Mouse (Mus musculus) thymus, adult 2 months (tissue): ENCODE measurements around the gene Map3k4. TPM values are rescaled to one million over a fixed set of nuclear protein-coding genes. Genes with fewer than 3 reads are reported as not detected.

ENCODE experiments used
- DNase-seq: peaks from one replicate; pipeline ENCODE4 v3.0.0; 2021
- H3K27ac ChIP-seq: fragments of 200-500 bp; 2 replicates; pipeline ENCODE4 v1.5.1; 2012; ENCODE audit warnings: low read length, control low read depth; ENCODE audit not compliant: control insufficient read depth, insufficient read depth
- H3K27me3 ChIP-seq: fragments of 200-500 bp; 2 replicates; pipeline ENCODE4 v1.6.1; 2012; ENCODE audit warnings: mild to moderate bottlenecking, low read length, moderate library complexity, mixed read lengths; ENCODE audit not compliant: control insufficient read depth, insufficient read depth
- H3K36me3 ChIP-seq: fragments of 200-500 bp; 2 replicates; pipeline ENCODE4 v1.6.1; 2012; ENCODE audit warnings: mild to moderate bottlenecking, low read length, moderate library complexity; ENCODE audit not compliant: control insufficient read depth, insufficient read depth
- H3K4me1 ChIP-seq: fragments of 200-500 bp; replicated peaks from 2 replicates; pipeline ENCODE4 v1.6.1; 2012; ENCODE audit warnings: low read length; ENCODE audit not compliant: control insufficient read depth, insufficient read depth
- H3K4me3 ChIP-seq: fragments of 200-500 bp; 2 replicates; pipeline ENCODE4 v1.5.1; 2012; ENCODE audit warnings: mild to moderate bottlenecking, low read length, control low read depth, moderate library complexity; ENCODE audit not compliant: control insufficient read depth, insufficient read depth
- CTCF ChIP-seq: fragments of 200-500 bp; IDR thresholded peaks from 2 replicates; pipeline ENCODE4 v1.5.1; 2012; ENCODE audit warnings: mild to moderate bottlenecking, control low read depth, low read length, moderate library complexity, borderline replicate concordance; ENCODE audit not compliant: control insufficient read depth, poor library complexity, insufficient read depth; ENCODE audit errors: extremely low read depth
- POLR2A ChIP-seq: fragments of 200-500 bp; IDR thresholded peaks from 2 replicates; pipeline ENCODE4 v1.6.1; 2012; ENCODE audit warnings: mild to moderate bottlenecking, low read length, control low read depth, moderate library complexity; ENCODE audit not compliant: control insufficient read depth, poor library complexity, insufficient read depth; ENCODE audit errors: extremely low read depth
- WGBS: fragments of 180-500 bp; shearing (Covaris S2); methylation state at CpG from one replicate; pipeline ENCODE4 v1.1.7; 2018; 5-methylcytosine and 5-hydroxymethylcytosine counted together
- polyA plus RNA-seq: library from polyadenylated mRNA; depleted of rRNA; stranded (reverse); fragments of >200 nt; gene quantifications from 2 replicates; pipeline ENCODE4 v1.2.3, GENCODE M21; 2012

The Map3k4 gene
- polyA plus RNA-seq, 1 experiment: 27.7 TPM

GRCm38 (mm10) chr17:12223682-12224081 lies 94.9 kb downstream of the Map3k4 start:
- no peaks in the 10 kb centered on the region for H3K27me3 ChIP-seq
- no peak overlapping the region for H3K27ac ChIP-seq
- H3K4me1 ChIP-seq: no peaks in the 10 kb centered on the region
- TF ChIP-seq POLR2A: no peak
- TF ChIP-seq CTCF: no peak
- H3K36me3 ChIP-seq: no peaks in the 10 kb centered on the region
- WGBS: 92% methylated on average over 5 of the region's 5 CpGs
- no peak overlapping the region for H3K4me3 ChIP-seq
- DNase-seq: no peak

- WGBS: 95% methylated on average over 6 of the region's 6 CpGs
- TF ChIP-seq CTCF (no peak), POLR2A (no peak)
- Histone ChIP-seq H3K4me3 (no peak overlapping the region), H3K36me3 (no peaks in the 10 kb centered on the region), H3K4me1 (no peaks in the 10 kb centered on the region), H3K27ac (no peak overlapping the region), H3K27me3 (no peaks in the 10 kb centered on the region)
- DNase-seq: no peak
Measured at GRCm38 (mm10) chr17:12221926-12222325, 96.7 kb downstream of the Map3k4 start.

- Histone ChIP-seq H3K27ac (no peak overlapping the region), H3K36me3 (no peaks in the 10 kb centered on the region), H3K4me3 (no peak overlapping the region), H3K4me1 (no peaks in the 10 kb centered on the region), H3K27me3 (no peaks in the 10 kb centered on the region)
- TF ChIP-seq CTCF (no peak), POLR2A (no peak)
- DNase-seq: no peak
- 94% methylated on average over 6 of the region's 6 CpGs for WGBS
Measured at GRCm38 (mm10) chr17:12216224-12216623, 102.4 kb downstream of the Map3k4 start.

GRCm38 (mm10) chr17:12213430-12213829 lies 105.2 kb downstream of the Map3k4 start:
- Histone ChIP-seq H3K27ac (no peak overlapping the region), H3K36me3 (no peaks in the 10 kb centered on the region), H3K4me3 (no peak overlapping the region), H3K4me1 (no peaks in the 10 kb centered on the region), H3K27me3 (no peaks in the 10 kb centered on the region)
- 93% methylated on average over 8 of the region's 8 CpGs for WGBS
- no peak for DNase-seq
- no peak for TF ChIP-seq CTCF
- no peak for TF ChIP-seq POLR2A

- TF ChIP-seq POLR2A: no peak
- no peak for TF ChIP-seq CTCF
- Histone ChIP-seq H3K4me3 (no peak overlapping the region), H3K27ac (no peak overlapping the region), H3K36me3 (no peaks in the 10 kb centered on the region), H3K27me3 (no peaks in the 10 kb centered on the region), H3K4me1 (peaks cover 6% of the 10 kb centered on the region)
- no peak for DNase-seq
- 95% methylated on average over 6 of the region's 6 CpGs for WGBS
Measured at GRCm38 (mm10) chr17:12212341-12212740, 106.3 kb downstream of the Map3k4 start.

GRCm38 (mm10) chr17:12211890-12212289 lies 106.7 kb downstream of the Map3k4 start:
- Histone ChIP-seq H3K36me3 (no peaks in the 10 kb centered on the region), H3K27ac (no peak overlapping the region), H3K4me3 (no peak overlapping the region), H3K4me1 (peaks cover 6% of the 10 kb centered on the region), H3K27me3 (no peaks in the 10 kb centered on the region)
- DNase-seq: no peak
- WGBS: 98% methylated on average over 11 of the region's 11 CpGs
- TF ChIP-seq CTCF (no peak), POLR2A (no peak)

GRCm38 (mm10) chr17:12210544-12211132 lies 108.0 kb downstream of the Map3k4 start:
- Histone ChIP-seq H3K4me3 (no peak overlapping the region), H3K27me3 (no peaks in the 10 kb centered on the region), H3K4me1 (peaks cover 13% of the 10 kb centered on the region), H3K27ac (no peak overlapping the region), H3K36me3 (no peaks in the 10 kb centered on the region)
- peak; percentile 91 for DNase-seq
- TF ChIP-seq POLR2A (no peak), CTCF (peak; percentile 97)
- WGBS: 38% methylated on average over 8 of the region's 8 CpGs
